Mouse (Mus musculus) MEL (cell line): ENCODE measurements at regions not wholly inside any gene's neighbourhood (a gene's known extent, or its start where the extent isn't known, plus 50 kb on each side); places are given as distances from the start of the nearest gene placed in this dataset.

Source experiments
- CHD1 ChIP-seq: IDR thresholded peaks from 2 replicates; pipeline ENCODE4 v1.6.1; 2012; ENCODE audit warnings: low read depth, mild to moderate bottlenecking, inconsistent platforms, low read length, improper control_type of control experiment
- CHD2 ChIP-seq: IDR thresholded peaks from 2 replicates; pipeline ENCODE4 v1.6.1; 2011; ENCODE audit warnings: low read length, improper control_type of control experiment
- CTCF ChIP-seq, 3 experiments: IDR thresholded peaks in 2 of 3; conservative IDR thresholded peaks in 1 of 3; 2 replicates each; pipeline ENCODE4 v1.5.1; 2011 to 2012; ENCODE audit warnings: low read length in 3 of 3, low read depth in 2 of 3, mild to moderate bottlenecking in 2 of 3, improper control_type of control experiment in 1 of 3, inconsistent platforms in 1 of 3, mixed read lengths in 1 of 3, moderate library complexity in 1 of 3; ENCODE audit not compliant: control insufficient read depth in 1 of 3, insufficient read depth in 1 of 3, poor library complexity in 1 of 3, severe bottlenecking in 1 of 3
- ETS1 ChIP-seq: IDR thresholded peaks from 2 replicates; pipeline ENCODE4 v1.6.1; 2012; ENCODE audit warnings: low read depth, mild to moderate bottlenecking, inconsistent platforms, low read length, improper control_type of control experiment, moderate library complexity
- HCFC1 ChIP-seq: IDR thresholded peaks from 2 replicates; pipeline ENCODE4 v1.6.1; 2012; ENCODE audit warnings: low read depth, mild to moderate bottlenecking, inconsistent platforms, low read length, improper control_type of control experiment, moderate library complexity
- MAFK ChIP-seq: IDR thresholded peaks from 2 replicates; pipeline ENCODE4 v1.6.1; 2011; ENCODE audit warnings: low read depth, mild to moderate bottlenecking, low read length, improper control_type of control experiment, borderline replicate concordance
- MYB ChIP-seq: IDR thresholded peaks from 2 replicates; pipeline ENCODE4 v1.6.1; 2011; ENCODE audit warnings: mild to moderate bottlenecking, low read depth, low read length, improper control_type of control experiment
- POLR2A ChIP-seq, 2 experiments: IDR thresholded peaks; 2 replicates each; pipeline ENCODE4 v1.6.1; 2011 to 2012; ENCODE audit warnings: low read length in 2 of 2, mild to moderate bottlenecking in 2 of 2, control low read depth in 1 of 2, improper control_type of control experiment in 1 of 2, low read depth in 1 of 2, moderate library complexity in 1 of 2; ENCODE audit not compliant: control insufficient read depth in 1 of 2, insufficient read depth in 1 of 2, poor library complexity in 1 of 2
- POLR2AphosphoS5 ChIP-seq: IDR thresholded peaks from 2 replicates; pipeline ENCODE4 v1.6.1; 2012; ENCODE audit warnings: low read depth, borderline replicate concordance, mild to moderate bottlenecking, inconsistent platforms, low read length, moderate library complexity, mixed read lengths
- SIN3A ChIP-seq: IDR thresholded peaks from 2 replicates; pipeline ENCODE4 v1.6.1; 2012; ENCODE audit warnings: low read length, improper control_type of control experiment, inconsistent platforms
- TBP ChIP-seq: IDR thresholded peaks from 2 replicates; pipeline ENCODE4 v1.8.0; 2011; ENCODE audit warnings: low read depth, low read length, improper control_type of control experiment
- USF2 ChIP-seq, 2 experiments: IDR thresholded peaks; 2 replicates each; pipeline ENCODE4 v1.6.1; 2011 to 2012; ENCODE audit warnings: improper control_type of control experiment in 2 of 2, low read length in 2 of 2, borderline replicate concordance in 1 of 2, inconsistent platforms in 1 of 2, low read depth in 1 of 2, mild to moderate bottlenecking in 1 of 2; ENCODE audit not compliant: insufficient read depth in 1 of 2
- ZC3H11A ChIP-seq: IDR thresholded peaks from 2 replicates; pipeline ENCODE4 v1.6.1; 2012; ENCODE audit warnings: low read depth, mild to moderate bottlenecking, inconsistent platforms, low read length, improper control_type of control experiment

- no peak for TF ChIP-seq CTCF (IDR thresholded peaks at IDR 0.05 in 2 of 3, conservative IDR thresholded peaks at IDR 0.05 in 1 of 3; ENCODE audit: control insufficient read depth in 1 of 3, insufficient read depth in 1 of 3, low read depth in 2 of 3, low read length in 3 of 3, poor library complexity in 1 of 3, severe bottlenecking in 1 of 3)
- no peak for TF ChIP-seq HCFC1
- no peak for TF ChIP-seq POLR2A (IDR thresholded peaks at IDR 0.05; ENCODE audit: control insufficient read depth in 1 of 2, insufficient read depth in 1 of 2, low read depth in 1 of 2, low read length in 2 of 2, poor library complexity in 1 of 2)
- TF ChIP-seq POLR2AphosphoS5 = no peak
- TF ChIP-seq SIN3A = no peak
- TF ChIP-seq CHD2 = no peak
- TF ChIP-seq MAFK = no peak
- TF ChIP-seq TBP = no peak
- no peak for TF ChIP-seq ZC3H11A
- no peak for TF ChIP-seq USF2 (IDR thresholded peaks at IDR 0.05; ENCODE audit: borderline replicate concordance in 1 of 2, insufficient read depth in 1 of 2, low read depth in 1 of 2, low read length in 2 of 2)
- TF ChIP-seq MYB = no peak
- TF ChIP-seq CHD1 = no peak
- TF ChIP-seq ETS1 = no peak
These were observed 188.7 kb upstream of the Atp5g3 start for GRCm38 (mm10) chr2:74099671-74100372.
